25 mouse cellular contexts compared by ENCODE assay signal in the genomic region with DNA sequence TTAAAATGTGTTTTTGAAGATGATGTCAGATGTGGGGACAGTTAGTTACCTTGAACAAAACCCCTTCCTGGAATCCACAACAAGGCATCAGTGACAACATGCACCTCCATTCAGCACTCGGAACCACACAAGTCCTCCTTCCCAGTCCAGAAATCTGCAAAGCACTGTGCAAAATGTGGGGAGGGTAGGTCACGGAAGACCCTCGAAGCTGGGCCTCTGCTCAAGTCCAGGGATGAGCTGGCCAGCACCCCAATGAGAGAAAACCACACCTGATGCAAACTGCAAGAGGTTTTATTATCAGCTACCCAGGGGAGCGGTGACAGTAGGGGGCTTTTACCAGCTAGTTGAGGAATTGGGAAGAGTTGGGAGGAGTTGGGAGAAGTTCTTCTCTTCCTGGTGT. TPM values are rescaled to one million over a fixed set of nuclear protein-coding genes. Genes with fewer than 3 reads are reported as not detected.
A peak's percentile ranks its signal among the peaks of the same experiment; 100 is the strongest.
DNase-seq lines count a peak whose midpoint lies in the region; ATAC-seq and TF ChIP-seq lines count a peak whose summit lies in the region.
"Had no signal": no experiment of that assay in that cellular context is flagged by ENCODE, and none has a peak within 500 bp of the region (broad histone marks: within the 10 kb centered on the region; RNA-seq: fewer than 3 reads in every experiment).

No protein-coding gene starts in this region.

- H3K27me3 ChIP-seq in heart, embryonic 12.5 days (replicated peaks), result no peaks in the 10 kb centered on the region
- H3K27me3 ChIP-seq in liver, embryonic 12.5 days (replicated peaks), result no peaks in the 10 kb centered on the region
- H3K27me3 ChIP-seq in liver, postnatal 0 days (ENCODE audit: insufficient read depth, low read length), result no peaks in the 10 kb centered on the region
- H3K27me3 ChIP-seq in G1E (ENCODE audit: insufficient read depth, low read length), result no peaks in the 10 kb centered on the region
- H3K27me3 ChIP-seq: embryonic facial prominence, embryonic 12.5 days; embryonic facial prominence, embryonic 15.5 days; heart, embryonic 15.5 days; hindbrain, embryonic 13.5 days; Patski had no signal

- ATAC-seq in heart, embryonic 12.5 days (ENCODE audit: insufficient number of reproducible peaks, low FRiP score), result no peak
- ATAC-seq in liver, embryonic 12.5 days, result no peak
- no peak for ATAC-seq in liver, postnatal 0 days
- no peak for ATAC-seq in G1E (ENCODE audit: extremely low read depth, insufficient number of reproducible peaks, low FRiP score, poor library complexity, severe bottlenecking)
- ATAC-seq: forebrain, embryonic 14.5 days; forebrain, postnatal 0 days; hindbrain, embryonic 16.5 days; Patski had no signal

- H3K9me3 ChIP-seq in heart, embryonic 12.5 days (replicated peaks), result peaks cover 9% of the 10 kb centered on the region; the same call in 1 of the 2 replicates
- no peaks in the 10 kb centered on the region for H3K9me3 ChIP-seq in liver, embryonic 12.5 days (replicated peaks)
- 0 out of 2 replicates have a peak, but pooled peaks cover 3% of the 10 kb centered on the region for H3K9me3 ChIP-seq in liver, postnatal 0 days (ENCODE audit: low read length)
- H3K9me3 ChIP-seq in G1E (replicated peaks), result peaks cover 6% of the 10 kb centered on the region
- H3K9me3 ChIP-seq: embryonic facial prominence, embryonic 12.5 days; embryonic facial prominence, embryonic 15.5 days; heart, embryonic 15.5 days; hindbrain, embryonic 10.5 days; hindbrain, embryonic 13.5 days had no signal

- H3K9ac ChIP-seq in heart, embryonic 12.5 days, result no peak overlapping the region; the same call in 1 of the 2 replicates
- H3K9ac ChIP-seq in liver, embryonic 12.5 days, result no peak overlapping the region
- no peak overlapping the region for H3K9ac ChIP-seq in liver, postnatal 0 days (replicated peaks)
- H3K9ac ChIP-seq: embryonic facial prominence, embryonic 12.5 days; embryonic facial prominence, embryonic 15.5 days; forebrain, postnatal 0 days; heart, embryonic 15.5 days; hindbrain, embryonic 13.5 days had no signal

- no peak for TF ChIP-seq CTCF in liver, postnatal 0 days (IDR thresholded peaks at IDR 0.05; ENCODE audit: low read depth)
- no peak for TF ChIP-seq CTCF in G1E (IDR thresholded peaks at IDR 0.05; ENCODE audit: low read depth, low read length)

- no peak for TF ChIP-seq EP300 in liver, postnatal 0 days (IDR thresholded peaks at IDR 0.05; ENCODE audit: low read depth)

- WGBS in heart, embryonic 12.5 days, result 53% methylated on average over 4 of the region's 4 CpGs
- WGBS in liver, embryonic 12.5 days (ENCODE audit: insufficient replicate concordance), result 64% methylated on average over 4 of the region's 4 CpGs
- 76% methylated on average over 4 of the region's 4 CpGs for WGBS in liver, postnatal 0 days (ENCODE audit: insufficient replicate concordance)

- peaks cover 16% of the 10 kb centered on the region for H3K4me1 ChIP-seq in heart, embryonic 12.5 days (replicated peaks)
- peaks cover 59% of the 10 kb centered on the region for H3K4me1 ChIP-seq in liver, embryonic 12.5 days
- peaks cover 30% of the 10 kb centered on the region for H3K4me1 ChIP-seq in liver, postnatal 0 days (ENCODE audit: insufficient read depth)
- H3K4me1 ChIP-seq in G1E (ENCODE audit: insufficient read depth, low read depth, low read length), result peaks cover 61% of the 10 kb centered on the region
- H3K4me1 ChIP-seq: embryonic facial prominence, embryonic 12.5 days; embryonic facial prominence, embryonic 15.5 days; hindbrain, embryonic 13.5 days had no signal

- H3K36me3 ChIP-seq in heart, embryonic 12.5 days, result no peaks in the 10 kb centered on the region
- no peaks in the 10 kb centered on the region for H3K36me3 ChIP-seq in liver, embryonic 12.5 days
- H3K36me3 ChIP-seq in liver, postnatal 0 days (replicated peaks; ENCODE audit: insufficient read depth, low read length), result no peaks in the 10 kb centered on the region
- peaks cover 3% of the 10 kb centered on the region for H3K36me3 ChIP-seq in G1E (replicated peaks)
- H3K36me3 ChIP-seq: embryonic facial prominence, embryonic 12.5 days; embryonic facial prominence, embryonic 15.5 days; heart, embryonic 15.5 days; hindbrain, embryonic 10.5 days; hindbrain, embryonic 13.5 days had no signal

- H3K4me2 ChIP-seq in heart, embryonic 12.5 days, result no peak overlapping the region
- H3K4me2 ChIP-seq in liver, embryonic 12.5 days, result no peak overlapping the region
- no peak overlapping the region for H3K4me2 ChIP-seq in liver, postnatal 0 days (ENCODE audit: low read depth, low read length)
- H3K4me2 ChIP-seq: embryonic facial prominence, embryonic 12.5 days; embryonic facial prominence, embryonic 15.5 days; heart, embryonic 15.5 days; hindbrain, embryonic 13.5 days had no signal

- DNase-seq in heart, adult 11 months, result peak; percentile 84
- DNase-seq in liver, postnatal 0 days, result no peak
- no peak for DNase-seq in G1E (ENCODE audit: low spot score)
- no peak for DNase-seq in urinary bladder, adult 18-20 months (ENCODE audit: low spot score in 2 of 2)
- DNase-seq: adrenal gland, postnatal 10 days; adrenal gland, postnatal 36 days; cerebellum, adult 2 months; cerebellum, adult 9-11 months; cerebellum, postnatal 25 days; forebrain, postnatal 0 days; gastrocnemius, adult 2 months; gastrocnemius, postnatal 14 days; heart, adult 18-20 months; heart, postnatal 10 days; heart, postnatal 36 days had no signal

- no peak overlapping the region for H3K4me3 ChIP-seq in heart, embryonic 12.5 days
- no peak overlapping the region for H3K4me3 ChIP-seq in liver, embryonic 12.5 days
- no peak overlapping the region for H3K4me3 ChIP-seq in liver, postnatal 0 days (ENCODE audit: low read depth, low read length)
- peak overlapping the region; percentile 56; the same call in 1 of the 2 replicates for H3K4me3 ChIP-seq in G1E (ENCODE audit: low read depth, low read length)
- H3K4me3 ChIP-seq: embryonic facial prominence, embryonic 12.5 days; embryonic facial prominence, embryonic 15.5 days; gastrocnemius, adult 2 months; heart, embryonic 15.5 days; hindbrain, embryonic 10.5 days; hindbrain, embryonic 13.5 days had no signal

- no peak overlapping the region for H3K27ac ChIP-seq in heart, embryonic 12.5 days (ENCODE audit: poor library complexity, severe bottlenecking)
- H3K27ac ChIP-seq in liver, embryonic 12.5 days, result peak overlapping the region; percentile 11; the same call in 1 of the 2 replicates
- H3K27ac ChIP-seq in liver, postnatal 0 days (ENCODE audit: low read depth), result no peak overlapping the region
- H3K27ac ChIP-seq: embryonic facial prominence, embryonic 12.5 days; embryonic facial prominence, embryonic 15.5 days; gastrocnemius, adult 2 months; heart, embryonic 15.5 days; hindbrain, embryonic 10.5 days; hindbrain, embryonic 13.5 days had no signal

RNA-seq across cellular contexts. Expression of a gene that starts 7.7 kb away (rescaled TPM):
- polyA plus RNA-seq in heart, embryonic 12.5 days (2016; fragmentation: Nextera tagmentation; extraction: Ambion mirVana), result 72.1 and 75.0 TPM in 2 replicates
- 86.4 and 91.6 TPM in 2 replicates for polyA plus RNA-seq in liver, embryonic 12.5 days (2016; fragmentation: Nextera tagmentation; extraction: Ambion mirVana)
- 88.0 and 97.1 TPM in 2 replicates for polyA plus RNA-seq in liver, postnatal 0 days (2015; fragmentation: Nextera tagmentation; extraction: Ambion mirVana)
- 366 and 403 TPM in 2 replicates for total RNA-seq in G1E (2014; fragmentation: Nextera tagmentation)
- total RNA-seq in G1E (2017), result 143 and 145 TPM in 2 replicates
- 298 and 307 TPM in 2 replicates for polyA plus RNA-seq in G1E (2012)

RNA-seq across cellular contexts. Expression of a gene that starts 28.9 kb away (rescaled TPM):
- polyA plus RNA-seq in heart, embryonic 12.5 days (2016; fragmentation: Nextera tagmentation; extraction: Ambion mirVana), result 389 TPM in 2 replicates
- polyA plus RNA-seq in liver, embryonic 12.5 days (2016; fragmentation: Nextera tagmentation; extraction: Ambion mirVana), result 350 and 353 TPM in 2 replicates
- 183 and 195 TPM in 2 replicates for polyA plus RNA-seq in liver, postnatal 0 days (2015; fragmentation: Nextera tagmentation; extraction: Ambion mirVana)
- total RNA-seq in G1E (2014; fragmentation: Nextera tagmentation) (24.2 and 40.3 TPM in 2 replicates), G1E (2017) (178 and 219 TPM in 2 replicates)
- polyA plus RNA-seq in G1E (2012), result 13.9 and 20.3 TPM in 2 replicates

RNA-seq across cellular contexts. Expression of a gene that starts 29.0 kb away (rescaled TPM):
- polyA plus RNA-seq in heart, embryonic 12.5 days (2016; fragmentation: Nextera tagmentation; extraction: Ambion mirVana), result 59.2 and 59.3 TPM in 2 replicates
- polyA plus RNA-seq in liver, embryonic 12.5 days (2016; fragmentation: Nextera tagmentation; extraction: Ambion mirVana), result 198 and 200 TPM in 2 replicates
- 59.4 and 67.0 TPM in 2 replicates for polyA plus RNA-seq in liver, postnatal 0 days (2015; fragmentation: Nextera tagmentation; extraction: Ambion mirVana)
- total RNA-seq in G1E (2014; fragmentation: Nextera tagmentation) (23.1 and 30.8 TPM in 2 replicates), G1E (2017) (167 and 180 TPM in 2 replicates)
- polyA plus RNA-seq in G1E (2012), result 51.2 and 86.3 TPM in 2 replicates
